Mouse (Mus musculus) v-Abl transformed pro-B cells (cell line): ENCODE results near the gene Gpnmb.

ENCODE experiments used
- in situ Hi-C, 2 experiments: fragments of 400-800 bp; cut with MboI; formaldehyde crosslinking; loops; one replicate each; pipeline ENCODE4 v1.15.1; 2025; ENCODE audit not compliant: unreplicated experiment in 2 of 2

Gene Gpnmb

GRCm38 (mm10) chr6:49074117-49074490 is 37.8 kb downstream of the Gpnmb start:
- in situ Hi-C loops: loop anchor here (10.0 to 25.0 kb wide), 4 partner anchors 131 to 1488 kb away; partner anchors contain the start of genes Cycs (in 1 of the 2) and Mpp6 (in 1 of the 2)

GRCm38 (mm10) chr6:49077894-49078293 is 41.5 kb downstream of the Gpnmb start:
- in situ Hi-C loops: loop anchor here in 1 of 2 experiments (10.0 kb wide), 1 partner anchor 127 kb away; no protein-coding TSS in a partner anchor

- in situ Hi-C loops: loop anchor here in 1 of 2 experiments (10.0 kb wide), 1 partner anchor 125 kb away; no protein-coding TSS in a partner anchor
Measured at GRCm38 (mm10) chr6:49079313-49079712, 43.0 kb downstream of the Gpnmb start.

GRCm38 (mm10) chr6:49083008-49083407 is 46.7 kb downstream of the Gpnmb start:
- in situ Hi-C loops: no loop called here

DNA sequence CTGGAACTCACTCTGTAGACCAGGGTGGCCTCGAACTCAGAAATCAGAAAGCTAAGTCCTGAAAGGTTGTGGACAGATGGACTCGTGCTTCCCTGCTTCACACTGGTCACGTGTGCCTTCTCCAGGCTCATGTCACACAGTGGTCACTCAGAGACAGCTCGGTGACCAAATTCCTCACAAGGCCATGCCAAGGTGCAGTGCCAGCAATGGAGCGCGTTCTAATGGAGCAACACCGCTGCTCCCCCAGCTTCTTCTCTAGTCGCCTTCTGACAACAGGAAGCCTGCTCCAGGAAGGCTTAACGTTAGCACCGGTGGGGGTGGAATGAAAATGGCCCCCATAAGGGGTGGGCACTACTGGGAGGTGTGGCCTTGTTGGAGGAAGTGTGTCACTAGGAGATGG is 58.6 kb downstream of the Gpnmb start:
- in situ Hi-C loops: no loop called here

DNA sequence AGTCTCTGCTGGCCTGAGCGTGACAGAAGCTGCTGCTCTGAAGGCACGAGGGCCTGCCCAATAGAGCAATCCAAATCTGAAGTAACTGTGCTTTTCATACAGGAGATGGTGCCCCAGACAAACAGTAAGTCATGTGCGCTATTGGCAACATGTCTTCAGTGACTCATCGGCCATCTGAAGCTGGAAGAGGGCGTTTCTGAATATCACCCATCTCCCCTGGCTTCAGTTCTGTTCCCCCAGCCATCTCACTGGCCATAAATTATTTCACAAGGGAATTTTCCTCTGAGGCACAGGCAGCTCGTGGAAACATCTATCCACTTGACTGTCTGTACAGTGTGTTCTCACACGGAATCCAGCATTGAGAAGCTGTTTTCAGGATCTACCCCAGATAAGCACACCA is 60.1 kb downstream of the Gpnmb start:
- in situ Hi-C loops: no loop called here

- in situ Hi-C loops: no loop called here
Measured at GRCm38 (mm10) chr6:49096933-49097461, 60.7 kb downstream of the Gpnmb start.

DNA sequence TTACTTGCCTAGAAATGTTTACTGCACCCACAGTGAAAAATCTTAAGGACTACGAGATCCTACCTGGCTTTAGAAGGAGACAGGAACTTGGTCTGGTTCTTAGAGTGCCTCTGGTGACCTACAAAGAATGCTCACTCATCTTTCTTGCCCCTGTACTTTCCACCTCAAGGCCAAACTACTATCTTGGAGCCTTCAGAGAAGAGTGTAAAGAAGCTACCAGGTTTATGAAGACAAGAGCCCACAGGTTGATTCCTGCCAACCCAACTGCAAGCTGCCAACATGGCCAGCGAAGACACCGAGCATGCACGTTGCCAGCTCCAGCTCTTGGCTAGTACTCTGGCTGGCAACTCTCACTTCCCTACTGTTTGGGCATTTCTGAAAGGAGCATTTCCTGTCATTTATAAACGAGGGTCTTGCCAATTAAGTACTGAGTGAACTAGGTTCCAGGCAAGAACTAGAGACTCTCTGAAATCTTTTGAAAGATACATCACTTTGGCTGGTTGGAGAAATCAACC is 61.3 kb downstream of the Gpnmb start:
- in situ Hi-C loops: no loop called here

DNA sequence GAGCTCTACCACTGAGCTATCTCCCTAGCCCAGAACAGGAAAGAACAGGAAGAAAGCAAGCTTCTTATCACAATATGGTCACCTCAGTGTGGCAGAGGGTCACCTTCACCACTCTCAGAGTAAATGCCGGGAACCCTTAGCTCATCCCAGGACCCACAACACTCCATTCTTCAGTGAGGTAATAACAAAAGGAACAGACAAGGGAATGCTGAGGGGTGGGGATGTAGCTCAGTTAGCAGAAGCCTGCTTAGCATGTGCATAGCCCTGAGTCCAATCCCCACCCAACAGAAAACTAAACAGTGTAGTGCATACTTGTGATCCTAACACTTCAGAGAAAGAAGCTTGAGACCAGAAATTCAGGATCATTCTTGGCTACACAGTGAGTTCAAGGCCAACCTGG is 62.7 kb downstream of the Gpnmb start:
- in situ Hi-C loops: no loop called here

GRCm38 (mm10) chr6:49106746-49107500 is 70.6 kb downstream of the Gpnmb start:
- in situ Hi-C loops: no loop called here

DNA sequence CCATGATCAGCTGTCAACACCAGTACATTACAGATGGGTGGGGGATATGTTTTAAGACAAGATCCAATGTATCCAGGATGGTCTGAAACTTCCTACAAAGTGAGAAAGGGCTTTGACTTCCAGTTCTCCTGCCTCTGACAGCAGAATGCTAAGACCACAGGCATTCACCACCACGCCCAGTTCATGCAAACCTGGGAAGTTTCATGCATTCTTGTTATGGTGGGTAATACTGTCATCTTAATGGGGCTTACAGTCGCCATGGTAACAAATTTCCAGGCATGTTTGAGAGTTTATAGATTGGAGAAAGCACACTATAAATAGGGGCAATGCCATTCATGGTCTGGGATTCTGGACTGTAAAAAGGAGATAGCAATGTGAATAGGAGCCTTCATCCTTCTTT is 72.8 kb downstream of the Gpnmb start:
- in situ Hi-C loops: no loop called here

DNA sequence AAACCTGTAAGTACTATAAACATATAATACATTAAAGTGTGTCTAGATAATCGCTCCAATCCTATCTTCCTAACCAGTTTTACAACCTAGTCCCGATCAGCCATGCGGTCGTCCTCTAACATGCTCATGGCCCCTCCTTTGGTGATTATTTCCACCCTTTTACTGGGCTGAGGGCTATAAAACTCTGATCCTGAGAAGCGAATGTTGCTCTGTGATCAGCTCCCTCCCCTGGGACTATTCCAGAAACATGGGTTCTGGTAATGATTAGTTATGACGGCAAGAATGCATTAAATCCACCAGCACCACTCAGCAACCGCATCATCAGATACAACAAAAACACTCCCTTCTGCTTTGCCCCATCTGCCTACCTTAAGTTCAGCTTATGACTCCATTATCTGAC is 77.5 kb downstream of the Gpnmb start:
- in situ Hi-C loops: no loop called here

- in situ Hi-C loops: no loop called here
Measured at GRCm38 (mm10) chr6:49114457-49114856, 78.1 kb downstream of the Gpnmb start.

DNA sequence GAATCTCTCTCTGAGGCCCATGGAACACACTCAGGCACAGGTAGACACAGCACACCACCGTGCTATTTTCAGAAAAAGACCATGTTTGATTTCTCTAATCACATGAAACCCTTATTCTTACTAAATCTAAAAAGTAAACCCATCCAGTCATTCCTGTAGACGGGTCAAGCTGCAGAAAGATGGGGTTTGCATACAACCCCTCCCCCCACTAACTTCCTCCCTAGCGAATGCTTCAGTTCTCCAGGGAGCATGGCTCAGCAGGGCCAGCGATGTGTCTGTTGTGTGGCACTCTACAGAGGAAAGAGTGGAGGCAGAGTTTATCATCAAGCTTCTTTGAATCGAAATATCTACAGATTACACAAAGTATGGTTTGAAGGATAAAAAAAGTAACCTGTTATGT is 79.2 kb downstream of the Gpnmb start:
- in situ Hi-C loops: no loop called here

GRCm38 (mm10) chr6:49116241-49116640 is 79.9 kb downstream of the Gpnmb start:
- in situ Hi-C loops: no loop called here

DNA sequence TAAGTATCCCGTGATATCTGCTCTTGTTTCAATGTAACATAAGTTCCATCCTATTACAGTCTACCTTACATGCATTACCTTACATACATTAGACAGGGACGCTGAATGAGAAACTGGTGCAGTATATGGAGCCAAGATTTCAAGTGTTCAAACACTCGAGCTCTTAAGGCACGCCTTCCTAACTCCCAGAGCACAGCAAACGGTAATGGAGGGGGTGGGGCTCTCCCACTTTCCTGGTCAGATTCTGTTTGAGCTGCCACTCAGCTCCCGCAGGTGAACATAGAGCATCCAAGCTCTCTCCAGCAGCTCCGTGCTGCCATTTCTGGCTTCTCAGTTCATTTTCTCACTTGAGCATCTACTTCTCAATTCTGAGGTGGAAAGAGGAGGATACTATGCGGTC is 82.1 kb downstream of the Gpnmb start:
- in situ Hi-C loops: no loop called here

DNA sequence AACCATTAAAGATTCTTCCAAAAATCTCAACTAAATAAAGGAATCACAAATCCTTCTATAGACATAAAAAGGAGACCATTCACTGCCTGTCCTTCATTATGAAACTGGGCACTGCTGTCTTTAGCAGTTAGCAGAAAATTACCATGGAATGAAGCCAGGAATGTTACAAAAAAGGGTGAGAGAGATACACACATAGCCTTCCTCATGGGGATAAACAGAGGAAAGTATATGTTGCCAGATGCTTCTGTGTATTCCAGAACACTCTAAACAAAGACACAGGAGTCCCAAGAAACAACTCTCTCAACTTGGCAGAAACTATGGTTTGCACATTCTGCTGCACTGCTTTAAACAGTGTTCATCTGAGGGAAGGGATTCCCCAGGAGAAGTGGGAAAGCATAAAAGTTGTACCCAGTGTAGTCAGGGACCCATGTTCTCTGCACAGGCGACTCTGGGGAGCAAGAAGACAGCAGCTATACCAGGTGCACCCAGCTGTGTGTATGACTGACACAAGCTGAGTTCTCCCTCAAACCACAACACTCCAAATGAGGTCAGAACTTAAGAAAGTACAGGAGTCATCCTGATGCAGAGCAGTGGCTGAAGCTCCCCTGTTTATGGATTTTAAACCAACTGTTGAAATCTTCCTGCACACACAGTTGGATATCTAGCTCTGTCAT is 83.3 kb downstream of the Gpnmb start:
- in situ Hi-C loops: no loop called here

GRCm38 (mm10) chr6:49120370-49120769 is 84.0 kb downstream of the Gpnmb start:
- in situ Hi-C loops: no loop called here
